Mouse (Mus musculus) thymus, postnatal 0 days (tissue): ENCODE data around the gene Eaf2. TPM values are rescaled to one million over a fixed set of nuclear protein-coding genes. Genes with fewer than 3 reads are reported as not detected.
"Not testable (repeated sequence)": the region's sequence is repeated elsewhere in the genome, so short reads cannot be mapped to it uniquely, and the experiment has no call there.

Experiments
- DNase-seq: peaks from one replicate; pipeline ENCODE4 v3.0.0-alpha.2; 2015; ENCODE audit warnings: low spot score
- polyA plus RNA-seq: library from polyadenylated mRNA; unstranded; fragments of >200 nt; fragmentation: Nextera tagmentation; extraction: Ambion mirVana; gene quantifications from 2 replicates; pipeline ENCODE4 v1.2.1, GENCODE M21; 2015

The Eaf2 gene
- polyA plus RNA-seq, 1 experiment from 2014 or later, result 5.3 TPM

DNA sequence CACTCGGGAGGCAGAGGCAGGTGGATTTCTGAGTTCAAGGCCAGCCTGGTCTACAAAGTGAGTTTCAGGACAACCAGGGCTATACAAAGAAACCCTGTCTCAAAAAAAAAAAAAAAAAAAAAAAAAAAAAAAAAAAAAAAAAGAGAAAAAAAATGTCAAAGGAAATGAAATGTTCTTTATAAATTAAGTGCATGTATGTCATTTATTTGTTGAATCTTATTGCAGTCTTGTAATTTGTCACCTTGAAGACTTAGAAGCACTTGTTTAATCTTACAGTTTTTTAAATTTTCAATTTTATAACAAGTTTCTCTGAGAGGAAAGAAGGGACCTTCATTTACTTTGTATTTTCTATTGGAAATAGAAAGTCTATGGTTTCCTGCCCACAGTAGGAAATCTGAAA is 27.9 kb downstream of the Eaf2 start:
- DNase-seq, result not testable (repeated sequence)

DNA sequence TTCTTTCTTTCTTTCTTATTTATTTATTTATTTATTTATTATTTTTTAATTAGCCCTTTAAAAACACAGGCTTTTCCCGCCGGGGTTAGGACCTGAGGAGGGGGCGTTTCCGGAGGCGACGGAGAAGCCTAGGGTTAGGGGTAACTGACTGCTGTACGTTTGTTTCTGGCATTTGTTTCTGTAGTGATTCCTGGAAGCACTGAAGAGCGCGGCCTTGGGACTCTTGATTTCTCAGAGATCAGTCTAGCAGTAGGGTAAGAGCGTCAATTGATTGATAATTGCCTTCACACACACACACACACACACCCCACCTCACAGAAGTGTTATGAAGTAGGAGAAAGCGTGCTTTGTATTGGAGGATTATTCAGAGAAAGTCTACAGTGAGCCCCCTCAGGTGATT is 46.0 kb downstream of the Eaf2 start:
- DNase-seq, result no peak

DNA sequence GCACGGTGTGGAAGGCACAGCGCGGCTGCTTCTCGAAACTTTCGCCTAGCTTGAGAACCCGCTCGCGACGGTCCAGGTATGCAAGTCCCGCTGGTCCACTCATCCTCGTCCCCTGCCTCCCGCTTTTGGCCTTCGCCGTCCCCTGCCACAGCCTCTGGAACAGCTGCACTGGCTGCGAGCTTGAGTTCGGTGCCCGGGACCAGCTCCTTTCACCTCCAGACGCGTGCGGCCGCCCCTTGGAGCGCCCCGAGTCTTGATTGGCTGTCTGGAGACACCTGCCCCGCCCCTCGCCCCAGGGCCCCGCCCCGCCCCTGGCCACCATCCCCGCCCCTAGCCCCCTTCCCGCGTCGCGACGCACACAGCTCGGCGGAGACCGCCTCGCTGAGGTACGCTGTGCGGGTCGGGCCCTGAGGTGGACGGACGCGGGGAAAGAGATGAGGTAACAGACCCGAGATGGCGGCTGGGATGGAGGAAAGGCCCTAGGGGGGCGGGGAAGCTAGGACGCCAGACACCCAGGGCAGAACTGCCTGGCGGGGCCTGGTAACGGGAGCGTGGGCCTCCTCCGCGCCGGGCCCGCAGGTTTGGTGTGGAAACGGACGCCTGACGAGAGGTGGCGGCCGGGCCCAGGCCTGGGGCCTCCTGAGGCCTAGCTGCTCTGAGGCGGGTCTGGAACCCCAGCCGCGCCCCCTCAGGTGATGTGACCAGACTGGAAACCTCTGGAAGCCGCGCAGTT is 46.6 kb downstream of the Eaf2 start, which contains the start of gene Iqcb1:
TSS of gene Iqcb1 (plus strand) at position 332 of the 733 bp plus-strand sequence.
- DNase-seq, result peak; percentile 89

- no peak for DNase-seq
Observed at GRCm38 (mm10) chr16:36827611-36828053, 47.2 kb downstream of the Eaf2 start.

- peak; percentile 80 for DNase-seq
Observed at GRCm38 (mm10) chr16:36821474-36821873, 53.3 kb downstream of the Eaf2 start.

DNA sequence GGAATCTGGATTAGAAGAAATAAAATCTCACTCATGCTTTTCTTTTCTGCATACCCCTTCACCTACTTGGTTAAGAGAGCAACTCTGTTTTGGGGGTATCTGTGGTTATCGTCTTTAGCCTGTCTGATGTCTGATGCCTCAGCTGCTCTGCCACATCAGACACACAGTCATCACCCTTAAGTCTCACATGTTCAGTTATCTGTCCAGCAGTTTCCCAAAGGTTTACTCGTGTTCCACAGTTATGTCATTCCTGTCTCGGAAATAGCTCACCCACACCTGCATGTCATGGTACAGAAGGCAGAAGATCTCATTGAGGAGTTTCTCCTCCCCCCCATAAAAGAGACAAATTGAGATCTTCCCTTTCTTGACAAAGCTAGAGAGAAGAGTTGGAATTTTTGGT is 54.1 kb downstream of the Eaf2 start:
- no peak for DNase-seq

GRCm38 (mm10) chr16:36820016-36820415 is 54.8 kb downstream of the Eaf2 start:
- DNase-seq, result no peak

DNA sequence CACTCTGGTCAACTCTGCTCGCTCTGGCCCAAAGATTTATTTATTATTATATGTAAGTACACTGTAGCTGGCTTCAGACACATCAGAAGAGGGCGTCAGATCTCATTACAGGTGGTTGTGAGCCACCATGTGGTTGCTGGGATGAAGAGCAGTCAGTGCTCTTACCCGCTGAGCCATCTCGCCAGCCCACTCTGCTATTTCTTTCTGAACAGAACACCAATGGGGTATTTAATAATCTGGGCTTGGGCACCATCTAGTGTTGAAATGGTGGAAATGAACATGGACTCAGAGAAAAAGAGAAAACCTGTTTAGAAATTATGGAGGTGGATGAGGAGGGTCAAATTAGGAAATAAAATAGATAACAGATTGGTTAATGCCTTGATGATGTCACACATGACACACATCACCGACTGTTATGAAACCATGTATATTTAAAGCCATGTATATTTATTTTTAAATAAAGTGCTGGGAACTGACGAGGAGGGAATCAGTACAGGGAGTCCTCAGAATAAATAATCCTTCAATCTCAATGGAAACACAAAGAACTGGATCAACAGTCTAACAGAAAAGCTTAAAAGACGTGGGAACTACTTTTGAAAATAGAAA is 57.4 kb downstream of the Eaf2 start:
- peak; percentile 67 for DNase-seq

GRCm38 (mm10) chr16:36816916-36817315 is 57.9 kb downstream of the Eaf2 start:
- no peak for DNase-seq

GRCm38 (mm10) chr16:36813680-36814079 is 61.1 kb downstream of the Eaf2 start:
- DNase-seq, result no peak

DNA sequence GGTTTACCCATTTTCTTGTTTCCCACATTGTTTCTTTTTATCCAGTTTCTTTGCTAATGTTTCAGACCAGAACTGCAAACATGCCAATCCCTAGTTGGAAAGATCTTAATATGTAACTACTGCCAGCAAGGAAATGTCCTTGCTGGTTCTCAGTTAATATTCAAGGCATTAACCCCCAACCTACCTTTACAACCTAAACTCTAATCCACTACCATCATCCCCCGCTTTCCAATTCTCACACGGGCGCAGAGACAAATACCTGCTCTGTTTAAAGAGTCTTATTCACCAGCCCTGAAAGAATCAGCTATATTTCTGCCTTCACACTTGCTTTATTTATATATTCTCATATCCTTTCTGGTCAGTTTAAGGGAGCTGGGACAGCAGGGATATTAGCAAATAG is 66.2 kb downstream of the Eaf2 start:
- DNase-seq, result no peak

- no peak for DNase-seq
Observed at GRCm38 (mm10) chr16:36802361-36802760, 72.4 kb downstream of the Eaf2 start.

DNA sequence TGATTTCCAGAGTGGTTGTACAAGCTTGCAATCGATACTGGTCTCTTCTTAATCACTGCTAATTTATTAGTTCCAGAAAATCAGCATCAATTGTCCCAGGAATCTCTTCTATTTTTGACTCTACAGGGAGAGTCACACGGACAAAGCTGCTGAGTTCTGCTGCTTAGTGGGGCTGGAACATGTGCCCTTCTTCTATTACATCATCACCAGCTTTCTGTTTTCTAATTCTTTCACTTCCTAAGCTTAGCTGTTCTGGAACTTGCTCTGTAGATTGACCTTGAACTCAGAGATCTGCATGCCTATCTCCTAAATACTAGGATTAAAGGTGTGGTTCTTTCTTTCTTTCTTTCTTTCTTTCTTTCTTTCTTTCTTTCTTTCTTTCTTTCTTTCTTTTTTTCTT is 76.5 kb downstream of the Eaf2 start:
- DNase-seq, result no peak

GRCm38 (mm10) chr16:36794976-36795375 is 79.8 kb downstream of the Eaf2 start:
- no peak for DNase-seq

- DNase-seq, result no peak
Observed at GRCm38 (mm10) chr16:36790166-36790565, 84.6 kb downstream of the Eaf2 start.

DNA sequence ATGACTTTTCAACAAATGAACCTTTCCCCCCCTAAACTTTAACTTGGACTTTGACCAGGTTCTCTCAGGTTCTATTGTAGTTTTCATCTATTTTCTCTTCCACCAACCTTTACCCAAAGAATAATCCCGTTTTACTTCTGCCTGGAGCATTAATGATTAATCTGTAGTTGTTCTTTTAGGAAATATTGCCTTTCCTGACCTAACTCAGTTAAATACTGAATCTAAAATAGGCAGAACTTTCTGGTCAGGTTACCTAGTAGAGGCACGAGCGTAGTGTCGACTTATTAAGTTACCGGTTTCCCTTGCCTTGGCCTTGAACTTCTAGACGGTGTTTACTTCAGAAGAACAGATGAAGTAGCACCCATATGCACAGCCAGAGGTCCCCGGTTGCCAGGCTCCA is 88.3 kb downstream of the Eaf2 start:
- DNase-seq, result no peak

GRCm38 (mm10) chr16:36784594-36785313 is 90.0 kb downstream of the Eaf2 start, which contains the start of gene Slc15a2:
Slc15a2 (minus strand) TSS chr16:36784962.
- no peak for DNase-seq

DNA sequence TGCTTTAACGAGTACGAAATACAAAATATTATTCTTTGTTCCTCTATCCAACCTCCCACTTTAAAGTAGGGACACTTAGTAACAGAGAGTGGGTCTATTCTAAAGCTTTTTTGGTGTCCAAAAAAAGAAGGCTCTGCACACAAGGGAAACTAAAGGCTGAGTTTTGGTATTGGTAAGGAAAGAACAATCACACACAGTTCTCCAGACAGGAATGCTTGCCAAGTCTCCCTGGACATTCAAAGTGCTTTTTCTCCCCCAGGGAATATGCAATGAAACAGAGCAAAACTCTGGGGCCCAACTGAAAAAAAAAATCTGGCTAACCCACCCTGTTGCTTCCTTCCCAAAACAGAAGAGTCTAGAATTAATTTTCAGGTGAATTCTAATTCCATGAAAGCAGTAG is 90.7 kb downstream of the Eaf2 start:
- no peak for DNase-seq

- no peak for DNase-seq
Observed at GRCm38 (mm10) chr16:36775658-36776057, 99.1 kb downstream of the Eaf2 start.

DNA sequence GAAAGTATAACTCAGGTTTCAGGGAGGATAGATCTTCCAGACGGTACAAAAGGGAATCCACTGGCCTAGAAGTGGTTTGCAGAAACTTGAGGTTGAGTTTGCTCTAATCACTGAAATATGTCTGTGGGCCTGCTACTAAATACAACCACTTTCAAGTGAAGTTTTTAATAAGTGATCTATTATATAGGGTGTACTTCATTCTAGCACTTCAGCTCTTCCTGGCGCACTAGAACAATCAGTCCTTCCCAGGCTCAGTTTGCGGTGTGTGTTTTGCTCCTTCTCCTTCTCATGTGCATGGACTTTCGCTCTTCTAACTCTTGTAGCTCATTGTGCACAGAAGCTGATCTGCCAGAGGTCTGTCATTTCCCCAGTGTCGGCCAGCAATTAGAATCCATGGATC is 101.8 kb downstream of the Eaf2 start:
- no peak for DNase-seq

GRCm38 (mm10) chr16:36771703-36772102 is 103.1 kb downstream of the Eaf2 start:
- no peak for DNase-seq

DNA sequence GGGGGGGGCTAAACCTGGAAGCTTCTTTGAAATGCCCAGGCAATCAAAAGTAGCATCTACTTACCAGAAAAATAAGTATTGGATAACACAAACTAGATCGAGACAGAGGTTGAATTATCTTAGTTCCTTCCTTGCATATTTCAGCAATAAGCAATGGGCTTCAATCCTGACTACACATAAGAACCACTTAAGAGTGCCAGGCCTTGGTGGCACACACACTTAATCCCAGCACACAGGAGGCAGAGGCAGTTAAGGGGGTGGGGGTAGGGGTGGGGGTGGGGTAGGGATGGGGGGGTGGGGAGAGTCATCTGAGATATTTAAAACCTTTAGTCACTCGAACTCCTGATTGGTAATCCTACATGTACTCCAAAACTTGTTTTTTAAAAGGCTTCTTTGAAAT is 103.6 kb downstream of the Eaf2 start:
- DNase-seq, result no peak
